In the genomic region with DNA sequence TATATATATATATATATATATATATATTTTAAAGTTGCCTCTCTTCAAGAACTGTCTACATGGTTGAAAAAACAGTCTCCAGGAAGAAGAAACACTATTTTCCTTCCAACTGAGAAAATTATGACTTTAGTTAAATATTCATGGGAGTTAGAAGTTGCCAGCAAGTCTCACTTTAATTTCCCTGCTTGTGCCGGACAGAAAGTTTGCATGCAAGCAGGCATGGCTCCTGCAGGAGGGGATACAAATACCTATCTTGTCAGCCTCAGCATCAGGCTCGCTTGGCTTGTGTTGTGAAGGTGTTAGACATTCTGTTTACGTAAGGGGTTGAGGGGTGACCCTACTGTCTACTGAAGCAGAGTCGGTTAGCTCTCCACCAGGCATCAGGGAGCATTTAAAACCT, we compare ENCODE assay signal across 30 mouse cellular contexts. TPM values are rescaled to one million over a fixed set of nuclear protein-coding genes. Genes with fewer than 3 reads are reported as not detected.
"Had no signal": no experiment of that assay in that cellular context is flagged by ENCODE, and none has a peak within 500 bp of the region (broad histone marks: within the 10 kb centered on the region; RNA-seq: fewer than 3 reads in every experiment).

No protein-coding gene starts in this region.

- H3K27ac ChIP-seq: heart, adult 2 months; heart, embryonic 10.5 days; heart, embryonic 13.5 days; heart, embryonic 15.5 days; hindbrain, embryonic 10.5 days; hindbrain, embryonic 12.5 days; hindbrain, embryonic 13.5 days; hindbrain, embryonic 14.5 days; hindbrain, embryonic 15.5 days; hindbrain, postnatal 0 days; intestine, embryonic 15.5 days; kidney, postnatal 0 days; layer of hippocampus, adult 2 months; left cerebral cortex, adult 2 months had no signal

- H3K9ac ChIP-seq: heart, embryonic 12.5 days; heart, embryonic 13.5 days; heart, embryonic 15.5 days; hindbrain, embryonic 12.5 days; hindbrain, embryonic 13.5 days; hindbrain, embryonic 14.5 days; hindbrain, embryonic 15.5 days; intestine, embryonic 15.5 days had no signal

- H3K9me3 ChIP-seq: heart, embryonic 10.5 days; heart, embryonic 12.5 days; heart, embryonic 13.5 days; heart, embryonic 15.5 days; hindbrain, embryonic 10.5 days; hindbrain, embryonic 12.5 days; hindbrain, embryonic 13.5 days; hindbrain, embryonic 15.5 days; intestine, embryonic 15.5 days had no signal

- H3K4me3 ChIP-seq: heart, adult 2 months; heart, embryonic 10.5 days; heart, embryonic 12.5 days; heart, embryonic 13.5 days; heart, embryonic 15.5 days; hindbrain, embryonic 10.5 days; hindbrain, embryonic 12.5 days; hindbrain, embryonic 13.5 days; hindbrain, embryonic 15.5 days; intestine, embryonic 15.5 days; layer of hippocampus, adult 2 months; left cerebral cortex, adult 2 months had no signal

- H3K36me3 ChIP-seq: heart, embryonic 10.5 days; heart, embryonic 12.5 days; heart, embryonic 13.5 days; heart, embryonic 15.5 days; hindbrain, embryonic 10.5 days; hindbrain, embryonic 12.5 days; hindbrain, embryonic 13.5 days; hindbrain, embryonic 15.5 days; intestine, embryonic 15.5 days had no signal

- DNase-seq: heart, postnatal 10 days; heart, postnatal 14 days; heart, postnatal 36 days; heart, postnatal 4 days; kidney, adult 11 months; kidney, postnatal 10 days; kidney, postnatal 14 days; kidney, postnatal 4 days; layer of hippocampus, adult 9-11 months; layer of hippocampus, postnatal 36 days had no signal

- H3K4me1 ChIP-seq: hindbrain, embryonic 10.5 days; hindbrain, embryonic 12.5 days; hindbrain, embryonic 13.5 days; hindbrain, embryonic 15.5 days; intestine, embryonic 15.5 days had no signal

- ATAC-seq: hindbrain, embryonic 16.5 days; hindbrain, postnatal 0 days; inflammation-experienced regulatory T-cells, adult 6 months; intestine, embryonic 15.5 days; intestine, embryonic 16.5 days; intestine, postnatal 0 days had no signal

- H3K4me2 ChIP-seq: heart, embryonic 11.5 days; heart, embryonic 12.5 days; heart, embryonic 13.5 days; heart, embryonic 15.5 days; hindbrain, embryonic 12.5 days; hindbrain, embryonic 13.5 days; hindbrain, embryonic 14.5 days; hindbrain, embryonic 15.5 days; intestine, embryonic 15.5 days had no signal

- H3K27me3 ChIP-seq: heart, embryonic 12.5 days; heart, embryonic 13.5 days; heart, embryonic 15.5 days; hindbrain, embryonic 12.5 days; hindbrain, embryonic 13.5 days; hindbrain, embryonic 15.5 days; intestine, embryonic 15.5 days had no signal

RNA-seq across cellular contexts. Expression of gene Bmp6, which starts 17.8 kb away (rescaled TPM):
- polyA plus RNA-seq: inflammation-experienced regulatory T-cells, adult 6 months had no signal
